Mouse (Mus musculus) right cerebral cortex, postnatal 36 days (tissue): ENCODE results near the gene Ahnak.
A peak's percentile ranks its signal among the peaks of the same experiment; 100 is the strongest.

Experiments used
- DNase-seq, 2 experiments: peaks; one replicate each; pipeline ENCODE4 v3.0.0; 2022; ENCODE audit warnings: low spot score in 2 of 2, mixed read lengths in 1 of 2

The Ahnak gene

DNA sequence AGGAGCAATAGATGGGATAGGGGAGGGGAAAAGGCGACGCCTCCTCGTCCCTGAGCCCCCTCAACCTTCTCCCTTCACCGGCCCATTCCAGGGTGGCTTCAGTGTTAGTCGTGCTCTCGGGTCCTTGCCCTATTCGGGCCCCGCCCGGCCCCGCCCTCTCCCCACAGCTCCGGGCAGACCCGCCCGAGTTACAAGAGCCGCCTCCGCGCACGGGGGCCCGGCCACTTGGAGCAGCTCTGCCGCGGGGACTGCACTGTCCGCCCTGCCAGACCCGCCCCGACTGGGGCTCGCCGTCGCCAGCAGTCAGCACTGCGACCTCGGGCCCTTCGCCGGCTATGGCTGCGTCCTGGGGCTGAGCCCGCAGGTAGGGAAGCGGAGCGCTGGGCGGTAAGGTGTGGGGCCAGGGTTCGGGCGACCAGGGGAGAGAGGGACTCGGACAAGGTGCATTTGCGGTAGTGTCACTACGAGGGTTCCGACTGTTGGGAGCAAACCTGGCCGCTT lies at the start of gene Ahnak:
Gene Ahnak, plus strand, starts transcription at position 219 of the 501 bp plus-strand sequence.
- DNase-seq: no peak

DNA sequence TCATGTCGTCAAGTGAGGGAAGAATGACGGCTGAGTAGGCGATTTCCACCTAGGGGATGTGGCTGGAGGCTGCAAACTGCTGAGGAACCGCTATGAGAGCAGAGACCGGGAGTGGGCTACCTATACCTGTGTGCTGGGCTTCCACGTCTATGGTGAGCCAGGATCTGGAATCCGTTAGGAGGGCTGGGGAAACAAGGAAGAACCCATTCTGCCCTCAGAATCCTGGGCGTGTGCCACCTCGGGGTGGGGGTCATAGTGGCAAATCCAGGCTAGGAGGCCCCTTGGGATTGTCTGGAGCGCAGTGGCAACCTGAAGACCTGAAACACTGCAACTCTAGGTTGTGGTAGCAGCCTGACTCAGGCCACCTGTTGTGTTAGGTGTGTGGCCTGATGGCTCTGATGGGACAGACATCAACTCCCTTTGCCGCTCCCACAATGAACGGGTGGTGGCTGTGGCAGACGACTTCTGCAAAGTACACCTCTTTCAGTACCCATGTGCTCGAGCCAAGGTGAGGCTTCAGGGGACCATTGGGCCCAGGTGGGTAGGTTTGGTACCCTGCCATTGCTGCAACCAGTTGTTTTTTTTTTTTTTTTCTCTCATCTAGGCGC lies 48.5 kb upstream of the Ahnak start:
- DNase-seq: no peak

- DNase-seq: no peak
These were observed 48.0 kb upstream of the Ahnak start for GRCm38 (mm10) chr19:8941136-8941514.

- peak; percentile 89 to 90 for DNase-seq
These were observed 47.4 kb upstream of the Ahnak start, which contains the start of gene Mta2 for GRCm38 (mm10) chr19:8941515-8942217. Gene Mta2 (plus strand): TSS chr19:8941875.

GRCm38 (mm10) chr19:8942276-8942964 lies 46.7 kb upstream of the Ahnak start:
- no peak for DNase-seq

DNA sequence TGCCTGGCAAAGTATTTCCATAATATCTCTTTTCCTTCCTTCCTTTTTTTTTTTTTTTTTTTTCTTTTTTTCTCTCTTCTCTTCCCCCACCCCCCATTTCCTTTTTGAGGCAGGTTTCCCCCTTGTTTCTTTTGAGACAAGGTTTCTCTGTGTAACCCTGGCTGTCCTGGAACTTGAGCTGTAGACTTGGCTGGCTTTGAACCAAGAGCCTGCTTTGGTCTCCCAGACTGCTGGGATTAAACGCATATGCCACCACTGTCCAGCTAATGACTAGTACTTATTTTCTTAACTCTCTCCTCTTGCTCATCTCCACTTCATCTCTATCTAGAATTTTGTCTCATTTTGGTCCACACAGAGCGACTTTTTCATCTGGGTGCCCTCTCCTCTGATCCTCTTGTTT lies 46.0 kb upstream of the Ahnak start:
- no peak for DNase-seq

DNA sequence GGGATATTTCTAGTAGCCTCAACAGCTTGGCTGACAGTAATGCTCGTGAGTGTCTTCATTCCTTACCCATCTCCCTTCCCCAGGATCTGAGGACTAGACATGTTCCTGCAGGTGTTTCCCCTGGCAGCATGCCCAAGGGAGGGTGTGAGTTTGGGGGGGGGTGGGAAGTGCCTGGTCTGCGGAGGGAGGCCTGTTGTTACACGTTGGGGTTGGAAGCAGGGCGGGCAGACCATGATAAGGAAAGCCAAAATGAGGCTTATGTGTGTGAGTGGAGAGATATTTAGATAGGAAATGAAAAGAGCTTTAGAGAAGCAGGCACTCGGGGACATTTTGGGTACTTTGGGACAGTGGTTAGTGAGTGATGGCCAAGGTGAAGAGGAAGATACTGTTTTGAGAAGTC lies 45.0 kb upstream of the Ahnak start:
- DNase-seq: no peak

GRCm38 (mm10) chr19:8944750-8945149 lies 44.3 kb upstream of the Ahnak start:
- DNase-seq: no peak

DNA sequence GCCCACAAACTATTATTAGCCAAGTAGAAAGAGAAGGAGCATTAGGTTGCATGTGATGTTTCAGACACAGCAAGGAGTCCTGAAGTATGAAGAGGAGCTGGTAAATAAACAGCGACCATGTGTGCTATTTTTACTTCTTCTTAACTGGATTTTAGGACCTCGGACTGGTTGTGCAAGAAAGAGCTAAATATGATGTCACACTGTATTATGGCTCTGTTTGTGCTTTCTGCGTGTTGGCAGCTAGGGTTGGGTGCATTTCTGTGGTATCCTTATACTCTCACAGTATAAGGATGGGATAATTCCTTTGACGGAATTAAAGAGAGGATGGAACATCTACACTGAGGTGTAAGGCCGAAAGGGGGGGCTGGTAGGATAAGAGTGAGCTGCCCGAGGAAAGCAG lies 43.8 kb upstream of the Ahnak start:
- DNase-seq: no peak

DNA sequence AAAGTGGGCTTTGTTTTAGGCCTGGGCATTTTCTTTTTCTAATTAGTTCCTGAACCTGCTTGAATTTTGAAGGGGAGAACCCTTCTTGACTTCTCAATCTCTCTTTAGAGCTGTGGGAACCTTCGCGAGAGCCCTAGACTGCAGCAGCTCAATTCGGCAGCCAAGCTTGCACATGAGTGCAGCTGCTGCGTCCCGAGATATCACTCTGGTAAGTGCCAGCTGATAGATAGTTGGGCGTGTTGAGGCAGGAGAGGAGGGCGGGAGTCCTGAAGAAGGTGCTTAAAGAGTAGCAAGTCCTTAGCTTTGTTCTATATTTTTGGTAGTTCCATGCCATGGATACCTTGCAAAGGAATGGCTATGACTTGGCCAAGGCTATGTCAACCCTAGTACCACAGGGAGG lies 42.2 kb upstream of the Ahnak start:
- DNase-seq: no peak

- DNase-seq: no peak
These were observed 38.9 kb upstream of the Ahnak start for GRCm38 (mm10) chr19:8950190-8950589.

DNA sequence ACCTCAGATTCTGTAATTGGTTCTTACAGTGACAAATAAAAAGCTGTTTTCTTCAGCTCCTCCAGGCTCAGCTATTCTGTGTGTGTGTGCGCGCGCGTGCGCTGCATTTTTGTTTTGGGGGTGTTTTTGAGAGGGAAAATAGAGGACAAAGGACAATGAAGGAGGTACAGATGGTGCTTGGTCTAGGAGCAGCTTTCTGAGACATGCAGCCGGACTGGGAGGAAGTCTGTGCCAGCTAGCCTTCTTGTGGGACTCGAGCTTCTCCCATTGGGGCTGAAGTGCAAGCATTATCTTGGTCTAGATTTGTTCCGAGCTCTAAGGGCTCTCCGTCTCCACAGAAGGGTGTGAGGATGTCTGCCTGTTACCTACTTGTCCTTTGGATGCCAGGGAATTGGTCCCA lies 36.8 kb upstream of the Ahnak start:
- no peak for DNase-seq

DNA sequence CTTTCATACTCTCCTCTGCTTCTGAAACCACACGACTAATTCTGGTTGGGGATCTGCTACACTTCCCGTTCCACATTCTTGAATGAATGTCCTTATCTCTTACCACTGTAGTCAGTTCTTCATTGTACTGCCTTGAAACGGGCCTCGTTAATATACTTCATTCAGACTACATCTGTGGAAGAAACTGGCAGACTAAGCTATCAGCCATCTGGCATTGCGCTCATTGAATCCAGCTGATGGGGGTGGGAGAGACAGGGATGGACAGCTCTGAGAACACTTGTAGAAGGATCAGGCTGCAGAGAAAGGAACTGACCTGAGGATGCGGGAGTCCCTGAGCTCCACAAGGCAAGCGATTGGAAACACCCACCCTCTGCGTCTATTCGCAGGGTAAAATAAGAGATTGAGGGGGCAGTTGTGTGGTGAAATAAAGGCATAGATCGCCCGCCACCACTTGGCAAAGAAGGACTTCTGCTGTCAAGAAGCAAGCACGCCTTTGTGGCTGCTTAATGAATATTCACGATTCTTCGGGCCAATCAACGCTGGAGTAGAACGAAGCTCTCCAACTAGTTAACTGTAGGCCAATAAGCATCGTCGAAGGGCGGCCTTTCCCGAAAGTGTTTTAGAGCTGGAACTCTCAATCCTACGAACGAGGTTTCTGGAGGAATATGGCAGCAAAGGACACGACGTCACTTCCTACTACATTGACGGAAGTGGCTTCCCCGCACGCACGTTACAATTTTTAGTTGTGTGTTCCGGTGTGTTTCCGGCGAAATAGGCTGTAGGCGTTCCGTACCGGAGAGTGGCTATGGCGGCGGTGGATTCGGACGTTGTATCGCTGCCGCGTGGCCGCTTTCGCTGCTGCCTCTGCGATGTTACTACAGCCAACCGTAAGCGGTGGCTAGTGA lies 35.7 kb upstream of the Ahnak start, which contains the start of gene Tut1:
Gene Tut1, plus strand, starts transcription at position 713 of the 905 bp plus-strand sequence.
- peak; percentile 91 to 93 for DNase-seq

- DNase-seq: no peak
These were observed 34.9 kb upstream of the Ahnak start for GRCm38 (mm10) chr19:8954171-8954570.

GRCm38 (mm10) chr19:8962256-8962655 lies 26.8 kb upstream of the Ahnak start:
- DNase-seq: no peak

DNA sequence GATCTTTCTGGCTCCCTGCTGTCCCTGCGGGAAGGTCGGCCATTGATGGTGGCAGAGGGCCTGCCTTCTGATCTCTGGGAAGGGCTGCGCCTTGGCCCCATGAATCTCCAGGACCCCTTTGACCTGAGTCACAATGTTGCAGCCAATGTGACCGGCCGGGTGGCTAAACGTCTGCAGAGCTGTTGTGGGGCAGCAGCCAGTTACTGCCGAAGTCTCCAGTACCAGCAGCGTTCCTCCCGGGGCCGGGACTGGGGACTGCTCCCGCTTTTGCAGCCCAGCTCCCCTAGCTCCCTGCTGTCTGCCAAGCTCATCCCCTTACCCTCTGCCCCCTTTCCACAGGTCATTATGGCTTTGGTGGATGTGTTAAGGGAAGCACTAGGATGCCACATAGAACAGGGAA lies 24.0 kb upstream of the Ahnak start:
- DNase-seq: no peak

- no peak for DNase-seq
These were observed 23.3 kb upstream of the Ahnak start for GRCm38 (mm10) chr19:8965771-8966170.

GRCm38 (mm10) chr19:8966198-8966589 lies 22.9 kb upstream of the Ahnak start:
- DNase-seq: no peak

GRCm38 (mm10) chr19:8966590-8967372 lies 22.3 kb upstream of the Ahnak start, which contains the start of gene Eef1g:
Gene Eef1g (plus strand): TSS chr19:8967041.
- DNase-seq: peak; percentile 100

- DNase-seq: no peak
These were observed 21.7 kb upstream of the Ahnak start for GRCm38 (mm10) chr19:8967373-8967743.

- no peak for DNase-seq
These were observed 21.2 kb upstream of the Ahnak start for GRCm38 (mm10) chr19:8967893-8968292.
